Mouse (Mus musculus) cerebellum, postnatal 14 days (tissue): ENCODE data around the gene Ctsf.
A peak's percentile ranks its signal among the peaks of the same experiment; 100 is the strongest.
"Not testable (repeated sequence)": the region's sequence is repeated elsewhere in the genome, so short reads cannot be mapped to it uniquely, and the experiment has no call there.

ENCODE experiments used
- DNase-seq, 2 experiments: peaks; one replicate each; pipeline ENCODE4 v3.0.0; 2021; ENCODE audit warnings: mixed read lengths in 2 of 2

Ctsf gene

DNA sequence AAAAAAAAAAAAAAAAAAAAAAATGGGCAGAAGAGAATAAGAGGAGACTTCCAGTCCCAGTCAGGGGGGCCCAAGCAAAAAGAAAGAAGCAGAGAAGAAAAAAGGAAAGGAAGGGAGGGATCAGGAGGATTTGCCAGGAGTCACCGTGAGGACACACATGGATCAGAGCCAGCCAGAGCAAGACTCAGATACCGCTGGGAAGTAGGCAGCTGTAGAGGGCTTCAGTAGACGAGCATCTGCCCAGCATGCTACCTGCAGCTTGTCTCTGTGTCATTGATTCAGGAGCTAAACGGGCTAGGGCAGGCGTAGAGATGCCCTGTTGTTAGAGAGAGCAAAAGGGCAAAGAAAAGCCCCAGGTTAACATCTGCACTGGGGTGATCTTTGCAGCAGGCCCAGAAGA is 4.6 kb upstream of the Ctsf start:
- no peak for DNase-seq

DNA sequence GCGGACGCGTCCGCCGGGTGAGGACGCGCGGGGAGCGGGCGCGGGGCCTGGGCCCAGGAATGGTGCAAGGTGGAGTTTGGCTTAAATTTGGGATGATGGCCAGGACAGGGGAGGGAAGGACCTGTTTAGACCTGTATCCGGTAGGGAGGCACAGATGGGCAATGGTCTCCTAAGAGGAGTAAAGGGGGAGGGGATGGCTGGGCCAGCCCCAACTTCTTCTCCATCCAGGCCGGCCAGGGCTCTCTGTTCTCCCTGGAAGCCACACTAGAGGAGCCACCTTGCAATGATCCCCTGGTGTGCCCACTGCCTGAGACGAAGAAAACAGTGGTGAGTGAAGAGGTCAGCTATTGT is 515 bp downstream of the Ctsf start:
- no peak for DNase-seq

DNA sequence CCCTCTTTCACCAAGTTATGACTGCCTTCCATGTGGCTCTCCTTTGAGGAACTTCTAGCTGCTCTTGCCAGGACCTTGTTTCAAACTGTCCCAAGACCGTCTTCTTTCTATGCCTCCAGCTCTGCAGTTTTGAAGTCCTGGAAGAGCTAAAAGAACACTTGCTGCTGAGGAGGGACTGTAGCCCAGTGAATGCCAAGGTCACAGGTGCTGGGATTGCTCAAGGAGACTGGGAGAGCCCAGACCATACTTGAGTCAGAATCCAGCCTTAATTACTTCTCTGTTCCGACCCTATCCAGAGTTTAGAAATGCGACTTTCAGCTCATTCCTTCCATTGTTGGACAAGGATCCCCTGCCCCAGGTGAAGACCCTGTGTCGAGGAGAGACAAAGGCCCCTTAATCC is 1.0 kb downstream of the Ctsf start:
- DNase-seq, result no peak

DNA sequence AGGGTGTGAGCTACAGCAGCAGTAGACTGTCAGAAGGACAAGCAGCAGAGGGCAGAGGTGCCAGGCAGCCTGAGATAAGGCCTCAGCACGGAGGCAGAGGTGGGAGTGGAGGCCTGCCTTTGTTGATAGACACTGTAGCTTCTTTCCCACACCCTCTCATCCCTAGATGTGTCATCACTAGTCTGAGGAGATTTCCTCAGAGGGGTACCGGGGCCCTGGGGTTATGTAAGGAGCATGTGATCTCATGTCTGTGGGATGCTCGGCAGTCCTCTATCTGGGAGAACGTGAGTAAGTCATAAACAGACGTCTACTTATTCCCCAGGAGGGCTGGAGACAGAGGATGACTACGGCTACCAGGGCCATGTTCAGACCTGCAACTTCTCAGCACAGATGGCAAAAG is 4.2 kb downstream of the Ctsf start:
- DNase-seq, result no peak

DNA sequence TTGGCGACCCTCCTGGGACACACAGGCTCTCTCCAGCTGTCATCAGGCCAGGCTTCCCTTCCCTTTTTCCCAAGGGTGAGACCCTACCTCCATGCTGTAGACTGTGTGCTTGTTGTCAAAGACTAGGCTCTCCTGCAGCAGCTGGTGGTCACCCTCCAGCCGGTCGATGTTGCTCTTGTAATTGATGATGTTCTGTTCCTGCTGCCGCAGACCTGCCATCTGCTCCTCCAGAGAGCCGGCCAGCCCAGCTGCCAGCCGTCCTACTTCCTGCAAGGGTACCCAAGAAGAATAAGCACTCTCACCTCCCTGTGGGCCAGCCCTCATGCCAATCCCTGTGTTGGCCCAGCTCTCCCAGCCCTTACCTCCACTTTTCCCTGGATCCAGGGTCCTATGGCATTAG is 8.1 kb downstream of the Ctsf start:
- DNase-seq, result peak; percentile 46 to 47

DNA sequence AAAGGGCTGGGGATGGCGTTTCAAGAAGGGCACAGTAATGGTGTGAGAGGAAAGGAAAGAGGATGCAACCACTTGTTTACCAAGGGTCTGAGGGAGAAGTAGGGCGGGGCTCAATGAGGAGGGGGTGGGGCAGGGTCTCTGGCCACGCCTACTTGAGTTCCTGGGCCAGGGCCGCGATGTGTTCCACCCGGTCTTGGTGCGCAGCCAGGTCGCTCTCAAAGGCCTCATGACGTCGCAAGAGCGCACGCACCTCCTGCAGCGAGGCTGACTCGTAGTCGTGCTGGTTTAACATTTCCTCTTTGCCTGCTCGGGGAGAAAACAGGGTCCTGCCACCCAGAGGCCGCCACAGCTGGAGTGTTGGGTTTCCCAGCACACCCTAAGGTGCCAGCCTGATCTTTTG is 10.2 kb downstream of the Ctsf start:
- DNase-seq, result peak; percentile 30 to 64

DNA sequence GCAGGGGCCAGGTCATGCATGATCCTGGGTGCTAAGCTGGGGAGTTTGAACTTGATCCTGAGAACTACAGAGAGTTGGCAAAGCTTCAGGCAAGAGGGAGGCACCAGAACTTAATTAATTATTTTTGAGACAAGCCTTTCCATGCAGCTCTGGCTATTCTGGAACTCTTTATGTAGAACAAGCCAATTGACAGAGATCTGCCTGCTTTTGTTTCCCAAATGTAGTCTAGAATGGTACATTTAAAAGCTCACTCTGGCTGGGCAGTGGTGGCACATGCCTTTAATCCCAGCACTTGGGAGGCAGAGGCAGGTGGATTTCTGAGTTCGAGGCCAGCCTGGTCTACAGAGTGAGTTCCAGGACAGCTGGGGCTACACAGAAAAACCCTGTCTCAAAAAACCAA is 19.7 kb downstream of the Ctsf start:
- not testable (repeated sequence) for DNase-seq

DNA sequence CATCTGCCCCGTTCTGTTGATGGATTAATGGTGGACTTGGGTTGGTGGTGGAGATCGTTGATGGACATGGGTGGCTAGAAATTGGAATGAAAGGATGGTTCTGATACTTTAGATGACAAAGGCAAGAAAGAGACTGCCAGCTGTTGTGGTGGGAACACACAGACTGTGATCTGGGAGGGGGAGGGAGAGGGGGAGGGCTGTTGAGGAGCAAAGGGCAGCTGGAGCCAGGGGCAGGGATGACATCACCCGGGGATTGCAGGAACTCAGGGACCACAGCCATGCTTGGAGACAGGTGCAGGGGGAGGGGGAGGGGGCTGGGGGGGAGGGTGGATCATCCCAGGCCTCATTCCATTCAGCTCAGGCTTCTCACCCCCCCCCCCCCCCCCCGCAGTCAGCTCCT is 21.3 kb downstream of the Ctsf start:
- DNase-seq, result no peak

DNA sequence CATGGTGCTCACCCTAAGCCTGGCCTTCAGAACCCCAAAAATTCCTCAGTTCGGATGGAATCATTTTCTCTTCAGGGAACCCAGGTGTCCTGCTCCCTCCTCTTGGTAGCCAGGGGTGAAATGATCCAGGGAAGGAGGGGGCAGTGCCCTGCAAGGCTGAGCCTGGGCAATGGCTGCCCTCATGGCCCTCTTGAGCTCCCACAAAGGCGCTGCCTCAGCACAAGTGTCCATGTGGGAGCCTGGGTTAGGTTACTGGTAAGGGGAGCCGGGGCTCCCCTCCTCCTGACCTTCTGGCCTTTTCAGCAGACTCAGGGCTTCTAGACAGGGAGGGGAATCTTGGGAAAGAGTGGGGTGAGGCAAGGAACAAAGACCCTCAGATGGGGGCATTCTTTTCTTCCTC is 21.8 kb downstream of the Ctsf start:
- no peak for DNase-seq

DNA sequence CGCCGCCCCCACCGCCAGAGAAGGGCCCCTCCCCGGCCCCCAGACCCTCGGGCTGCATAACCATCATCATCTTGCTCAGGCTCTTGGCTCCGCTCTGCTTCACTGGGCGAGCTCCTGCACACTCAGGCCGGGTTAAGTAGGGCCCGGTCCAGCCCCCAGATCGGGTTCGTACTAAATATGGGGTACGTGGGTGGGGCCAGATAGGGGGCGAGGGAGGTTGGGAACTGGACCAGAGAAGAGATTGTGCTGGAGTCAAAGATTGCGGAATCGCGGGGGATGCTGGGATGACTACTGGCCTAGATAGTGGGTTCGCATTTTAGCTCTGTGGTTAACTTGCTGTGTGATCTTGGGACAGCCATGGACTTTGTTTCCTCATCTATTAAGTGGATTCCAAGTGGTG is 22.9 kb downstream of the Ctsf start, which contains the start of gene Actn3:
TSS of gene Actn3 (minus strand) at position 125 of the 400 bp plus-strand sequence.
- no peak for DNase-seq

DNA sequence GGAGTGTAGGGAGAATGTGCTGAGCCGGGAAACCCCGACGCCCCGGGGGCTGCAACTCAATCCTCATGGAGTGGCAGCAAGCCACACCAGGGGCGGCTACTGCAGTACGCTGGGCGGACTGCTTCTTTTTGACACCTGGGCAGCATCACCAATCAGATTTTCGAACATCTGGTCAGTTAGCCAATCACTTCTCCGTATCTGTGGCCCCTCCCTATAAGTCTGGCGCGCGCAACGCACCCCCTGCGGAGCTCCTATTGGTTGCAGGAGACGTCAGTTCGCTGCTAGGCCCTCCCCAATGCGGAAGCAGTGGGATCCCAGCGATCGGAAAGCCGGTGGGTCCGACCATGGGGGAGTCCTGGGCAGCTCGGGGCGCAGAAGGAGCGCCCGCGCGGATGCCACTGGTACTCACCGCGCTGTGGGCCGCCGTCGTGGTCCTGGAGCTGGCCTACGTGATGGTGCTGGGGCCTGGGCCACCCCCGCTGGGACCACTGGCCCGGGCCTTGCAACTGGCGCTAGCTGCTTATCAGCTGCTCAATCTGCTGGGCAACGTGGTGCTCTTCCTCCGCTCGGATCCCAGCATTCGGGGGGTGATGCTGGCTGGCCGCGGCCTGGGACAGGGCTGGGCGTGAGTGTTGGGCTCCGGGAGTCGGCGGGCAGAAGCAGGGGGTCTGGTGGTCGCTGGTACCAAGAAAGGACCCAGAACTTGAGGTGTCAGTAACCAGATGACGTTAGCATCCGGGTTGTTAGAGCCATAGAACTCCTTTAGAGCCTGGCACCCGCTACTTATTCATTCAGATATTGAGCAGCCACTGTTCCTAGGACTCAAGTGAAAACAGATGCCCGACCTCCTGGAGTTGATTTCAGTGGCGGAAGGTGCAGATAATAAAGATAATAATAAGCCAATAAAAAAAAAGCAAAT is 23.7 kb downstream of the Ctsf start, which contains the start of gene Zdhhc24:
TSS of gene Zdhhc24 (plus strand) at position 264 of the 919 bp plus-strand sequence.
- DNase-seq, result peak; percentile 98 to 99

DNA sequence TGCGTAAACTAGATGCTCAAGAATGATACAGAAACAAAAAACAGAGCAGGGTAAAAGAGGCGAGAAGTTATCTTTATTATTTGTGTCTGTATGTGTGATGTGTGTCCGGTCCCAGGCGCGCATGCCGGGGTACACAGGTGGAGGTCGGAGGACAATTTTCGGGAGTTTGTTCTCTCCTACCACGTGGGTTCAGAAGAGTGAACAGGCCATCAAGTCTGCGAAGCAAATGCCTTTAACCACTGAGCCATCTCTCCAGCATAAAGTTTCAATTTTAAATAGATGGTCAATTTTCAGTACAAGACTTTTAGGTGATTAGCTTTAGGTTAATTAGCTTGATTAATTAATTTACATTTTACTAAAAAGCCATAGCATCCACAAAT is 24.4 kb downstream of the Ctsf start:
- DNase-seq, result no peak

DNA sequence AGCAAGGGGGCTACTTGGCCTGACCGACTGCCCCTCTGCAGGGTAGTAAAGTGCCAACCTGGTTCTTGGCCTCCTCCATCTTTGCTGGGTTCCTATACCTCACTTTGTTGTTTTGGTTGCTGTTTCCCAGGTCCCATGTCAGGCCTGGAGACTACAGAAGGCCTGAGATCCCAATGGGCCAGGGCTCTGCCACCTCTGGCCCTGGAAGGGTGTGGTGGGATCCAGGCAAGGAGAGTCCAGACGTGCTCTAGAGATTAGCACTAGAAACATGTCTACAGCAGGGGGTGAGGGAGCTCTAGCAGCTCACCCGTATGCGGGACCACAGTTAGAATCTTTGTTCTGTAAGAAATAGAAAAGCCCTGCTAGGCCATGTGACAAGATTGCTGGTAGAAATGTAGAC is 29.0 kb downstream of the Ctsf start:
- DNase-seq, result no peak

DNA sequence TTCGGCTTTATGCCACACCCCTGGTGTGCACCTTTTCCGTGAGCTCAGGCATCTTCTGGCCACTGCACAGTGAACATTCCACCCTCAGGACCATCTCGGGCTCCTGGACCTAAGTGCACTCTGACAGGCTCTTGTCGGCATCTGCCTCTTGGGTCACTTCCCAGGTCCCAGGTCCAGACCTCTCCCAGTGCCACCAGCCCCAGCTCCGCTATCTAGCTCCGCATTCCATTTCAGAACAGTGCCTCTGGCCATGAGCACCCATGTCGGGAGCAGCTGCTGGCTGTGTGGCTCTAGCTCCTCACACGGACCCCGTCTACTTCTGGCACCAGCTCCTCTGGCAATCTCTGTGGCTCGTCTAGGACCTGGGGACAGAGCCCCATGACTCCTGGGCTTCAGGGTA is 34.9 kb downstream of the Ctsf start:
- DNase-seq, result no peak

DNA sequence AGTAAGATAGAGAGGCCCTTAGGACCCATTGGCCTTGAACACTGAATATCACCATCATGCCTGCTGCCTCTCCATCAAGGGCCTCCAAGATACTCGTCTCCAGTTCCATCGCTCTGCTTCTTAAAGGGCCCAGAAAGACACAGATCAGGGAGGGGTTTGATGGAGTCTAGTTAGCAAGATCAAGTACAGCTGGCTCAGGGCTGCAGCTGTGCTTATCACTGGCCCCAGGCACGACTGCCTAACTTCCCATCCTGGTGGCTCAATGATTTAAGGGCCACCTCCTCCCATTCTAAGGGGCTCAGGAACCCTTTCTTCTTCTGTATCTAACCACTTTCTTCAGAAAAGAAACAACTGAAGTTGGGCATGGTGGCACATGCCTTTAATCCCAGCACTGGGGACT is 36.9 kb downstream of the Ctsf start:
- DNase-seq, result no peak

DNA sequence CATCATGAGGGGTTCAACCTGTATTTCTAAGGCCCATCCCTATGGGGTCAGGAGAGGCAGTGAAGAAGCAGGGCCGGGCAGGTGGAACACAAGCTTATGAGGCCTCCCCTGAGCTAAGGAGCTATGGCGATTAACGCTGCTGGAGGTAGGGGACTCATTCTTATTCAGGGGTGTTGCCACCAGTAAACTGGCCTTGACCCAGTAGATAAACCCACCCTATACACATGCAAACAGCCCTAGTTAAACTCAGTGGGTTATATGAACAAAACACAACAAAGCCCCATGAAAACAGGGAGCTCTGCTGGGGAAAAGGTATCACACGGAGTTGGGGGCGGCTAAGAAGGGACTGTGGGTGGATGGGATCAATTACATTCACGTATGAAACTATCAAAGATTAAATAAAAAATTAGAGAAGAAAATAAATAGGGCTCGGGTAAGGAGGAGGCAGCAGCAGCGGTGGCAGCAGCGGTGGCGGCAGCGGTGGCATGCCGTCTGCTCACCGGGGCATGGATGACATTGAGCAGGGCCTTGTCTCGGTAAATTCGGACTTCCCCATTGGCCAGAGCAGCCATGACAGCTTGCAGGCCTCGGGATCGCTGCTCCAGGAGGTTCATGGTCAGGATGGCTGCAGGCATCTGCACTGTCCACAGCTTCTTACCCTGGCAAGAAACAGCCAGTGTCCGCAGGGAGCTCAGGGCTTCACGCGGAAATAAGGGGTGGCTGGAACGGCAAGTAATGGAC is 42.0 kb downstream of the Ctsf start:
- no peak for DNase-seq

DNA sequence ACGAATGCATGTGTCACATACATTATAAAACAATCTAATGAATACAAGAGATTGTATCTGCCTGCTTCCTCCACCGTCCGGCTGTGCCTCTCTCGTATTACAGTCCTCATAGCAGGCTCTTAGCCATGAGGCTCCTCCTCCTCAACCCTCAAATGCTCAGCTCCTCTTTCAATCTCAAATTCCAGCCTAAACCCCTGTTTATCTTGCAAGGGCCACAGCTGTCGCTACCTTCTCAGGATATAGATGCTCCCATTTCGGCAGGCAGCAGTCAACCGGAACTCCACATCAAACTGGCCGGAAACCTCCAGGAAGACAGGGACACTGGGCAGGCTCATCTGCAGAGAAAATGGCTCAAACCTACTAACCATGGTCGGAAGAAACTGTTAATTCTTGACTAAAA is 44.0 kb downstream of the Ctsf start:
- no peak for DNase-seq

DNA sequence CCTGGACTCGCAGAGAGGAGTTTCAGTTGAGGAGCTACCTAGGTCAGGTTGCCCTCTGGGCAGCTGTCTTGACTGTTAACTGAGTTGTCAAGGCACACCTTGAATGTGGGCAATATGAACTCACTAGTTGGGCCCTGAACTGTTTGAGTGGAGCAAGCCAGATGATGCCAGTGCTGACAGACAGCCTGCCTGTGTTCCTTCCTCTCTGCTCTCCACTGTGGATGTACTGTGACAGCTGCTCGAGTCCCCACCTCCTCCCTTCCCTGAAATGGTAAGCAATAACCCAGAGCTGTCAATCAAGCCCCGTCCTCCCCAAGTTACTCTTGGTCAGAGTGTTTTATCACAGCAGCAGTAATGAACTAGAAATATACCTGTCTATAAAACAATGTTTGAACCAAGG is 45.0 kb downstream of the Ctsf start:
- DNase-seq, result no peak

DNA sequence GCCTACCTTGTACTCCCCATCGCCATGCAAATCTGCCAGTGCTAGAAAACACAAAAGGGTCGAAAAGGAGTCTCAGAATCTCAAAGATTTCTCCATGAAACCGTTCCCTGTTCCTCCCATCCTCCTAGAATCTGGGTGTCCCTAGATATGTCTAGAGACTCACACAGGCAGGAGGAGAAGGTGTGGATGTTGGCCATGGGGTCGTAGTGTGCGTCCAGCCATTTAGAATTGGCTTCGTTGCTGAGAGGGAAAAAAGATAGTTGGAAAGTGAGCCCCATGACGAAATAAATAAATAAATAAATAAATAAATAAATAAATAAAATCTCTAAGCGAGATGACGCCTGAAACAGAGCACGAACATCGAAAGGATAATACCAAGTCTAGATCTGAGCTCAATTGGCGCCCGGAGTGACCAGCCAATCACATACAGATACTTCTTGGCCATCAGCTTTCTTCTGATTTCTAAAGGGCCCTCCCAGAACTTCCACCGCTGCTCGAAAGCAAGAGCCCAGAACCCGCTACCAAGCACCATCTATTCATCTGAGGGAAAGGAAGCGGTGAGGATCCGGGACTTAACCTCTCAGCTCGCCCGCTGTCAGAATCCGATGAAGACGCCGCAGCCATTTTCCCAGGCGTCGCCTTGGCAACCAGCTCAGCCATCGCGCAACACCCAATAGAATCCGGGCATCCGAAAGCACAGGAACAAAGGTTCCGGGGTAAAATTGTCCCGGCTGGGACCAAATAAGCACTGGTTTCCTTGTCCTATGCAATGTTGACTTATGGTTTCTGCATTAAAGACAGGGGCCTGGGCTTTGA is 51.3 kb downstream of the Ctsf start, which contains the start of gene Bbs1:
TSS of gene Bbs1 (minus strand) at position 650 of the 816 bp plus-strand sequence.
- DNase-seq, result peak; percentile 87 to 89

DNA sequence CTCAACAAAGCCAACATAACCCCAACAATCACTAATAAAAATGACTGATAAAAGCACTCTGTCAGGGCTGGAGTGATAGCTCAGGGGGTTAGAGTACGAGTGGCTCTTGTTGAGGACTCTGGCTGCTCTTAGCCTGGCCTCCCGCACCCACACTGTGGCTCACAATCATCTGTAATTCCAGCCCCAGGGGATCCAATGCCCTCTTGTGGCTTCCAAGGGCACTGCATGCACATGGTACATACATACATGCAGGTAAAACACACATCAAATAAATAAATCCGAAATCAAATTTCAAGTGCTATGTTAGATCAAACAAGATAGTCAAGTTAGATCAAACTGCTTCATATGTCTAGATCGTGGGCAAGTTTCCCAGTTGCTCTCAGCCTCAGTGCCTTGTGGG is 53.2 kb downstream of the Ctsf start:
- peak; percentile 51 to 65 for DNase-seq

DNA sequence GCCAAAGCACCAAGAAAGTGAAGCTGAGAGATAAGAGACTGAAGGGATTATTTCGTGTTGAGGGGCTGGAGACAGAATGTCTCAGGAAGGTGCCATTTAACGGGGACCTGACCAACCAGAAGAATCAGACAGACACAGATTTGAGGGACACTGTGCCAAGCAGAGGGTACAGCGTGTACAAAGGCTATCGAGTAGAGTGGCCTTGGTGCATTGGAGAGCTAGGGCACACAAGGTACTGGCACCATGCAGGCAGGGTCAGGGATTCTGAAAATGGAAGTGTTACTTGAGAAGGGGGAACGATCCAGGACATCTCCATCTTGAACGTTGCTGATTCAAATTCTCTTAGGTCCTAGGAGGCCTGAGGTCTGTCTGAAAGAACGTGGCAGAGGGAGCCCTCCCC is 54.4 kb downstream of the Ctsf start:
- no peak for DNase-seq
